Mouse (Mus musculus) heart, embryonic 12.5 days (tissue): ENCODE results near the gene Ugt1a7c. TPM values are rescaled to one million over a fixed set of nuclear protein-coding genes. Genes with fewer than 3 reads are reported as not detected.

Experiments
- ATAC-seq: fragments of 200-750 bp; cut with Nextera tagmentation; 2 replicates; pipeline ENCODE4 v1.8.0; 2017; ENCODE audit warnings: moderate TSS enrichment, moderate library complexity; ENCODE audit not compliant: insufficient number of reproducible peaks, low FRiP score
- H3K27ac ChIP-seq: fragments of 300-500 bp; sonication (generic); 2 replicates; pipeline ENCODE4 v1.5.1; 2016; ENCODE audit warnings: mild to moderate bottlenecking, moderate library complexity; ENCODE audit not compliant: poor library complexity, severe bottlenecking
- H3K27me3 ChIP-seq: fragments of 300-500 bp; sonication (generic); replicated peaks from 2 replicates; pipeline ENCODE4 v1.6.1; 2016; ENCODE audit warnings: mild to moderate bottlenecking, moderate library complexity
- H3K36me3 ChIP-seq: fragments of 300-500 bp; sonication (generic); 2 replicates; pipeline ENCODE4 v1.6.1; 2016; ENCODE audit warnings: mild to moderate bottlenecking, moderate library complexity
- H3K4me1 ChIP-seq: fragments of 300-500 bp; sonication (generic); replicated peaks from 2 replicates; pipeline ENCODE4 v1.6.1; 2016; ENCODE audit warnings: mild to moderate bottlenecking
- H3K4me2 ChIP-seq: fragments of 300-500 bp; sonication (generic); 2 replicates; pipeline ENCODE4 v1.6.1; 2016; ENCODE audit warnings: mild to moderate bottlenecking, moderate library complexity
- H3K4me3 ChIP-seq: fragments of 300-500 bp; sonication (generic); 2 replicates; pipeline ENCODE4 v1.5.1; 2016; ENCODE audit warnings: mild to moderate bottlenecking
- H3K9ac ChIP-seq: fragments of 300-500 bp; sonication (generic); 2 replicates; pipeline ENCODE4 v1.6.1; 2016; ENCODE audit warnings: mild to moderate bottlenecking, moderate library complexity
- H3K9me3 ChIP-seq: fragments of 300-500 bp; sonication (generic); replicated peaks from 2 replicates; pipeline ENCODE4 v1.6.1; 2016; ENCODE audit warnings: mild to moderate bottlenecking, moderate library complexity
- WGBS: fragments of 180-500 bp; shearing (Covaris S2); methylation state at CpG from one replicate; pipeline ENCODE4 v1.1.7; 2016; 5-methylcytosine and 5-hydroxymethylcytosine counted together
- polyA plus RNA-seq: library from polyadenylated mRNA; unstranded; fragments of >200 nt; fragmentation: Nextera tagmentation; extraction: Ambion mirVana; gene quantifications from 2 replicates; pipeline ENCODE4 v1.2.1, GENCODE M21; 2016

Ugt1a7c gene
- polyA plus RNA-seq, 1 experiment from 2014 or later = 0.78 TPM

- H3K27ac ChIP-seq = no peak overlapping the region
- H3K9me3 ChIP-seq = peaks cover 68% of the 10 kb centered on the region
- WGBS = 75% methylated on average over 13 of the region's 13 CpGs
- no peaks in the 10 kb centered on the region for H3K27me3 ChIP-seq
- ATAC-seq = no peak
- no peak overlapping the region for H3K9ac ChIP-seq
- peaks cover 17% of the 10 kb centered on the region for H3K36me3 ChIP-seq
- H3K4me3 ChIP-seq = no peak overlapping the region
- H3K4me1 ChIP-seq = peaks cover 11% of the 10 kb centered on the region
- no peak overlapping the region for H3K4me2 ChIP-seq
Observed at GRCm38 (mm10) chr1:88255989-88256754, 161.3 kb downstream of the Ugt1a7c start.

GRCm38 (mm10) chr1:88256886-88257663 is 162.2 kb downstream of the Ugt1a7c start:
- Histone ChIP-seq H3K27ac (no peak overlapping the region), H3K4me3 (no peak overlapping the region), H3K4me2 (no peak overlapping the region), H3K4me1 (peaks cover 15% of the 10 kb centered on the region), H3K9me3 (peaks cover 62% of the 10 kb centered on the region), H3K9ac (no peak overlapping the region), H3K36me3 (peaks cover 26% of the 10 kb centered on the region), H3K27me3 (no peaks in the 10 kb centered on the region)
- no peak for ATAC-seq
- 72% methylated on average over 10 of the region's 10 CpGs for WGBS

DNA sequence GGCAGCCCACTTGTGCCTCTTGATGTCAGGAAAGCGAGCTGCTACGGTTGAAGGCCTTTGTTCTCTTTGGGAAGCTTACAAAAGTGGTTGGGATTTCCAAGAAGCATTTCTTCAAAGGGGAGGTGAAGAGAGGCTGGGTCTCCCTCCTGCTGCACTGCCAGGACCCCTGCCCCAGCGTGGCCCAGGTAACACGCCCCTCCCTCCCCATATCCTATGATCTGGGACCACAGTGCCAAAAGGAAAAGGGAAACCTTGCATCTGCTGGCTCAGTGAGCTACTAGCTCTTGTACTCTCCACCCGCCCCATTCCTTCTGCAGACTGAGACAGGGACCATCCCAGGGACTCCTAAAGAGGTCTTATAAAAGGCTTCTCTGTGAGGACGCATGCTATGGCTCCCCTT is 162.8 kb downstream of the Ugt1a7c start:
- Histone ChIP-seq H3K9me3 (peaks cover 56% of the 10 kb centered on the region), H3K4me3 (no peak overlapping the region), H3K4me2 (no peak overlapping the region), H3K27ac (no peak overlapping the region), H3K36me3 (peaks cover 32% of the 10 kb centered on the region), H3K9ac (no peak overlapping the region), H3K27me3 (no peaks in the 10 kb centered on the region), H3K4me1 (peaks cover 20% of the 10 kb centered on the region)
- WGBS = 74% methylated on average over 6 of the region's 6 CpGs
- no peak for ATAC-seq

DNA sequence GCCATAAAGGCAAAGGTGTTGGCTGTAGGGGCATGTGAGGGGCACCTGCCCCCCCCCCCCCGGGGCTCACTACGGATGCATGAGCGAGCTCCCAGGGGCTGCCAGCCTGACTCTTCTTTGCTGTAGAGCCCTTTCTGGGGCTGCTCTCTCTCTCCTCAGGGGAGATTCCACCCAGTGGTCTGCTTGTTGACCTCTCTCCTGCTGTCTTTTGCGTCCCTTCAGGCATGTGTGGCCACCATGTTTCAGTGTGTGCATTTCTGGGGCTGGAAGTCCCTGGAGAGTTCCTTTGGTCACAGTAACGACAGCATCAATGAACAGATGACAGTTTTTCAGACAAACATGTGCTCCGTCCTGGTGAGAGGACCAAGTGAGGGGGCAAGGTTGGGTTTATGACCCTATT is 163.5 kb downstream of the Ugt1a7c start:
- H3K4me3 ChIP-seq = no peak overlapping the region
- no peak overlapping the region for H3K4me2 ChIP-seq
- H3K4me1 ChIP-seq = peaks cover 24% of the 10 kb centered on the region
- H3K9me3 ChIP-seq = peaks cover 49% of the 10 kb centered on the region
- no peaks in the 10 kb centered on the region for H3K27me3 ChIP-seq
- ATAC-seq = no peak
- peaks cover 39% of the 10 kb centered on the region for H3K36me3 ChIP-seq
- no peak overlapping the region for H3K9ac ChIP-seq
- no peak overlapping the region for H3K27ac ChIP-seq
- WGBS = 68% methylated on average over 6 of the region's 6 CpGs

GRCm38 (mm10) chr1:88258881-88259642 is 164.2 kb downstream of the Ugt1a7c start:
- Histone ChIP-seq H3K9ac (0 out of 2 replicates have a peak overlapping the region, but pooled peaks have one; percentile 0), H3K4me1 (peaks cover 24% of the 10 kb centered on the region), H3K27me3 (no peaks in the 10 kb centered on the region), H3K4me3 (no peak overlapping the region), H3K4me2 (no peak overlapping the region), H3K9me3 (peaks cover 43% of the 10 kb centered on the region), H3K36me3 (peaks cover 46% of the 10 kb centered on the region), H3K27ac (no peak overlapping the region)
- 63% methylated on average over 8 of the region's 8 CpGs for WGBS
- 0 out of 2 replicates have a peak, but pooled peaks have one; percentile 0 for ATAC-seq

GRCm38 (mm10) chr1:88259643-88260024 is 164.8 kb downstream of the Ugt1a7c start:
- 0 out of 2 replicates have a peak, but pooled peaks have one; percentile 2 for ATAC-seq
- H3K9ac ChIP-seq = no peak overlapping the region
- H3K4me2 ChIP-seq = no peak overlapping the region
- H3K27ac ChIP-seq = no peak overlapping the region
- H3K9me3 ChIP-seq = peaks cover 41% of the 10 kb centered on the region
- peaks cover 26% of the 10 kb centered on the region for H3K4me1 ChIP-seq
- H3K4me3 ChIP-seq = no peak overlapping the region
- WGBS = 73% methylated on average over 4 of the region's 4 CpGs
- H3K27me3 ChIP-seq = no peaks in the 10 kb centered on the region
- H3K36me3 ChIP-seq = peaks cover 51% of the 10 kb centered on the region

DNA sequence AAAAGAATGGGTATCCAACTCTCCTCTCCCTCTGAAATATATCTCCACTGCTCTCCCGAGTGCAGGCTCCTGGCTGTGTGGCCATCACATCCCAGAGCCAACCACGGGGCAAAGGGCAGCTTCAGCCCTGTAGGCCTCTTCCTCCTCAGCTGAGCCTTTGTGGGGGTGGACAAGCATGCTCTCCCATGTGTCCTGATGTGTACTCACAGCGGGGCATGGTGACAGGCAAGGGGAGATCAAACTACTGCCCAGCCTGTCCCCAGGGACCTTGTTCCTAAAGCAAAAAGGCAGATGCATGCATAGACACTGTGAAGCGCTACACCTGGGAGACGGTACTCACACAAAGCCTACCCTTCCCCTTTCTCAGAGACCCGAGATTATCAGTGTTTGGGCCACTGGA is 165.3 kb downstream of the Ugt1a7c start:
- H3K4me3 ChIP-seq = no peak overlapping the region
- no peaks in the 10 kb centered on the region for H3K27me3 ChIP-seq
- H3K4me2 ChIP-seq = no peak overlapping the region
- ATAC-seq = peak; percentile 1; the same call in 1 of the 2 replicates
- H3K36me3 ChIP-seq = peaks cover 56% of the 10 kb centered on the region
- H3K9me3 ChIP-seq = peaks cover 36% of the 10 kb centered on the region
- H3K4me1 ChIP-seq = peaks cover 31% of the 10 kb centered on the region
- H3K27ac ChIP-seq = no peak overlapping the region
- 78% methylated on average over 6 of the region's 6 CpGs for WGBS
- H3K9ac ChIP-seq = no peak overlapping the region

- Histone ChIP-seq H3K4me1 (peaks cover 35% of the 10 kb centered on the region), H3K9ac (no peak overlapping the region), H3K36me3 (peaks cover 63% of the 10 kb centered on the region), H3K4me2 (no peak overlapping the region), H3K27me3 (no peaks in the 10 kb centered on the region), H3K4me3 (no peak overlapping the region), H3K9me3 (peaks cover 29% of the 10 kb centered on the region), H3K27ac (no peak overlapping the region)
- ATAC-seq = no peak
- WGBS = 81% methylated on average over 10 of the region's 10 CpGs
Observed at GRCm38 (mm10) chr1:88260604-88261377, 165.9 kb downstream of the Ugt1a7c start.

GRCm38 (mm10) chr1:88261706-88262105 is 166.8 kb downstream of the Ugt1a7c start:
- WGBS = 83% methylated on average over 7 of the region's 7 CpGs
- Histone ChIP-seq H3K4me3 (no peak overlapping the region), H3K9me3 (peaks cover 20% of the 10 kb centered on the region), H3K4me2 (no peak overlapping the region), H3K9ac (no peak overlapping the region), H3K27ac (no peak overlapping the region), H3K4me1 (peaks cover 35% of the 10 kb centered on the region), H3K36me3 (peaks cover 72% of the 10 kb centered on the region), H3K27me3 (no peaks in the 10 kb centered on the region)
- ATAC-seq = 0 out of 2 replicates have a peak, but pooled peaks have one; percentile 0

GRCm38 (mm10) chr1:88262255-88262654 is 167.4 kb downstream of the Ugt1a7c start:
- WGBS = 75% methylated on average over 4 of the region's 4 CpGs
- no peak overlapping the region for H3K4me3 ChIP-seq
- no peak overlapping the region for H3K4me2 ChIP-seq
- ATAC-seq = peak; percentile 5; the same call in 1 of the 2 replicates
- no peak overlapping the region for H3K27ac ChIP-seq
- peaks cover 16% of the 10 kb centered on the region for H3K9me3 ChIP-seq
- peaks cover 35% of the 10 kb centered on the region for H3K4me1 ChIP-seq
- H3K27me3 ChIP-seq = no peaks in the 10 kb centered on the region
- H3K9ac ChIP-seq = no peak overlapping the region
- peaks cover 78% of the 10 kb centered on the region for H3K36me3 ChIP-seq
